Mouse (Mus musculus): ENCODE results near the gene Col23a1.

The Col23a1 gene

GRCm38 (mm10) chr11:51289564-51290041, at the start of gene Col23a1:
Gene Col23a1, plus strand, starts transcription at chr11:51289920.
- peak; percentile 88 for DNase-seq (ENCODE audit: extremely low spot score, low read depth, low spot score)

GRCm38 (mm10) chr11:51242897-51243296, 46.8 kb upstream of the Col23a1 start:
- DNase-seq (ENCODE audit: extremely low spot score, low read depth, low spot score) = no peak

DNA sequence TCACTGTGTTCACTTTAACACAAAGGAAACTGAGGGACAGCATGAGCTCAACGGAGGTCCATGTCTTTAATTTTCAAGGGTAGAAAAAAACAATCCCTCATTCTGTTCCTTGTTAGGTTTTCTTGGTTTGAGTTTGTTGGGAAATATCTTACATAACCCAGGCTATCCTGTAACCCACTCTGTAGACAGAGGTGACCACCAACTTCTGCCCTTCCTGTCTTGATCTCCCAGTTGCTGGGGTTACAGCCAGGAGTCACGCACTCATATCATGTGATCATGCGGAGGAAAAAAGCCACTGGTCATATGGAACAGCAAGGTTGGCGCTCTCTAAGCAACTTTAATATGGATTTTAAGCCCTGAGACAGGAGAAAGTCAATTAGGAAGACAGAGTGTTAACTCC, 32.7 kb upstream of the Col23a1 start:
- DNase-seq (ENCODE audit: extremely low spot score, low read depth, low spot score) = no peak

DNA sequence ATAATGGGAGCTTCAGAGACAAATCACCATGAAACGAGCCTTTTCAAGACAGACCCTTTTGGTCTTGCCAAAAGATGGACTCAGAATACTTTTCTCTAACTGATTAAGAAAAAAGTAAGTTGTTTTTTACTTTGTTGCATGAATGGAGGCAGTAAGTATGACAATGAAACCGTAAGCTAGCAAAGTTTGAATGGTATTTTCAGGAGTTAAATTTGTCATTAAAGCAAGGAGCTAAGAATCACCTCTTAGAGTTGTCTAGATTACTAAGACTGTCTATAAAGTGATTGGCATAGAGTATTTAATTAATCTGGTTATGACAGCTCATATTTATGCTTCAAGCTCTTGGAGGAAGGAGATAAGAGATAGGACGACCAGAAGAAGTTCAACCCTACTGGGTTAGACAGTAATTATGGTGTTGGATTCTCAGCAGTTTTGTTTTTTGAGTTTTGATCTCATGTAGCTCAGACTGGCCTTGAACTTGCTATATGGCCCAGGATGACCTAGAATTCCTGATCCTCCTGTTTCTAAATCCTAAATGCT, 28.0 kb upstream of the Col23a1 start, which contains the start of gene Clk4:
Gene Clk4 (plus strand): TSS at position 51 of the 540 bp plus-strand sequence.
- DNase-seq (ENCODE audit: extremely low spot score, low read depth, low spot score) = no peak

GRCm38 (mm10) chr11:51262342-51263285, 27.1 kb upstream of the Col23a1 start, which contains the start of gene BC049762:
Gene BC049762, minus strand, starts transcription at chr11:51263046.
- DNase-seq (ENCODE audit: extremely low spot score, low read depth, low spot score) = peak; percentile 94

- no peak for DNase-seq (ENCODE audit: extremely low spot score, low read depth, low spot score)
Observed at GRCm38 (mm10) chr11:51263286-51263831, 26.4 kb upstream of the Col23a1 start.

- no peak for DNase-seq (ENCODE audit: extremely low spot score, low read depth, low spot score)
Observed at GRCm38 (mm10) chr11:51264352-51264751, 25.4 kb upstream of the Col23a1 start.

DNA sequence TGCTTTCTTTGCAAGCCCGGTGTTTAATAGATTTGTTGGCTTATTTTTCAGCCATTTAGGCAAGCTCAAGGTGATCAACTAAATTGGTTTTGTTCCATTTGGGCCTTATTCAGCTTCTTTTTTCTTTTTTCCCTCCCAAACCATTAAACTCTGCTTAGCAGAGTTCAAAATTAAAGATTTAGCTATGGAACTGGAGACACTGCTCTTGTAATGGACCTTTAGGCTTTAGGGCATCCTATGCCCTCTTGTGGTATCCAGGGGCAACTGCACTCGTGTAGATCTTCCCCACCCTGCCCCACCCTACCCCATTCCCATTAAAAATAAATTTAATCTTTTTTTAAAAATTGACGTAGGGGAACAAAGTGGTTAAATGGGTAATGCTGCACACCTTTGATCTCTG, 24.4 kb upstream of the Col23a1 start:
- no peak for DNase-seq (ENCODE audit: extremely low spot score, low read depth, low spot score)

DNA sequence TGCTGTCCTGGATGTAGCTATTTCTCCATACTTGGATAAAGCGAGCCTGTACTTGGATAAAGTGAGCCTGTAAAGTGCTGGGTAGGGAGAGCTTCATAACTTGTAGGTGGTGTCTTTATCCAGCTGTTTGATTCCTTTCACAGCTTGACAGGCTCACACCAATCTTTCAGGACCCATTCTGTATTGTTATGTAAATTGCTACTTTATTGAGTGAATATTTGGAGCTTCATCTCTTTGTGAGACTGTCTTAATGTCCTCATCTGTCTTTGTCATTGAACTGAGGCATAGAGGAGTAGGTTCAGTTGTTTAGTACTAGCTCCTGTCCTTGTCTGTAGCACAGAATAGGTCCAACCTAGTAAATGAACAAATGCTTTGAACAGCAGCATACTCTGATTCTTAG, 15.3 kb upstream of the Col23a1 start:
- DNase-seq (ENCODE audit: extremely low spot score, low read depth, low spot score) = no peak

DNA sequence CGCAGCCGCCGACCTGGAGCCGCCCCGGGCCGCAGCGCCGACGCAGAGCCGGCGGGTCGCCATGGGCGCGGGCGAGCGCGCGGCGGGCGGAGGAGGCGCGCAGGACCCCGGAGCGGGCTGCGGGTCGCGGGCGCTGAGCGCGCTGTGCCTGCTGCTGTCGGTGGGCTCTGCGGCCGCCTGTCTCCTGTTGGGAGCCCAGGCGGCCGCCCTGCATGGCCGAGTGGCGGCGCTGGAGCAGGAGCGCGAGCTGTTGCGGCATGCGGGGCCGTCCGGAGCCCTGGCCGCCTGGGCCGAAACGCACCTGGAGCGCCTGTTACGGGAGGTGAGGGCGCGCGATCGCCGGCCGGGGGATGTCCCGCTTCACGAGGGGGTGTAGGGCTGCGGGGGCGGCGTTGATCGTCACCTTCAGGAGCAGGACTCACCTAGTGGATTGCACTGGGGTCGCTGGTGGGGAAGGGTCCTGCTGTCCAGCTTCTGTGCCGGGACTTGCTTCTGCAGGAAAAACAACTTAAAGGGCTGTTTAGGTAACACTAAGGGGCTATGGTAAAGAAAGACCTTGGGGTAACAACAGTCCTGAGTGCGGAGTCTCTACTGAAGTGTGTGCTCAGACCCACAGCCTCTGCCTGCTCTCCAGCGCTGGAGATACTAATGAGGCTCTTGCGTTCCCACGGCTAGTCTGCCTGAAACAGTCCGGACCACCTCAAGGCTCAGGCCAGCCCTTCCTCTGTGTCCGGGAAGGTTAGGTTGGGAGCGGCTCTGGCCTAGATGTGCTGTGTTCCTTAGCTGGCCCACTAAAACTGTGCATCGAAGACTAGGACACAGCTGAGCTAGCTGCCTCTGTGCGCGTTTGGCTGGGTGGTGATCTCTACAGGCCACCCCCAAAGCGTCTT, 591 bp downstream of the Col23a1 start:
- peak; percentile 12 for DNase-seq (ENCODE audit: extremely low spot score, low read depth, low spot score)

- no peak for DNase-seq (ENCODE audit: extremely low spot score, low read depth, low spot score)
Observed at GRCm38 (mm10) chr11:51293956-51294530, 4.3 kb downstream of the Col23a1 start.

DNA sequence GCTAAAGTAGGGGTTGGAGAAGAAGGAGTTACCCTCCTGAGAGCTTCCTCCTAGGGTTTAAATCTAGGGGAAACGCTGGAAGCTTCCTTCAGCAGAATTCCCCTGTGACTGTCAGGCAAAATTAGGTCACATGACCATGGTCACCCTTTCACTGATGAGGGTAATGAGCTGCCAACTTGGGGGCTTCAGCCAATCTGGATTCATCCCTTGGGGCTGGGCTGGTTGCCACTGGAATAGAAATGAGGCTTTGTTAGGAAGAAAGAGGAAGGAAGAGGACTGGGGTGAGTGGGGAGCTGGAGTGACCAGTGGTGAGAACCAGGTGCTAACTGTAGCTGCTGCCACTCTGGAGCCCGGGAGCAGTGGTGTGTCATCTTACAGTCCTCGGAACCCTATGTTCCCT, 6.0 kb downstream of the Col23a1 start:
- DNase-seq (ENCODE audit: extremely low spot score, low read depth, low spot score) = no peak

GRCm38 (mm10) chr11:51298691-51299090, 9.0 kb downstream of the Col23a1 start:
- no peak for DNase-seq (ENCODE audit: extremely low spot score, low read depth, low spot score)

GRCm38 (mm10) chr11:51302396-51302795, 12.7 kb downstream of the Col23a1 start:
- no peak for DNase-seq (ENCODE audit: extremely low spot score, low read depth, low spot score)

DNA sequence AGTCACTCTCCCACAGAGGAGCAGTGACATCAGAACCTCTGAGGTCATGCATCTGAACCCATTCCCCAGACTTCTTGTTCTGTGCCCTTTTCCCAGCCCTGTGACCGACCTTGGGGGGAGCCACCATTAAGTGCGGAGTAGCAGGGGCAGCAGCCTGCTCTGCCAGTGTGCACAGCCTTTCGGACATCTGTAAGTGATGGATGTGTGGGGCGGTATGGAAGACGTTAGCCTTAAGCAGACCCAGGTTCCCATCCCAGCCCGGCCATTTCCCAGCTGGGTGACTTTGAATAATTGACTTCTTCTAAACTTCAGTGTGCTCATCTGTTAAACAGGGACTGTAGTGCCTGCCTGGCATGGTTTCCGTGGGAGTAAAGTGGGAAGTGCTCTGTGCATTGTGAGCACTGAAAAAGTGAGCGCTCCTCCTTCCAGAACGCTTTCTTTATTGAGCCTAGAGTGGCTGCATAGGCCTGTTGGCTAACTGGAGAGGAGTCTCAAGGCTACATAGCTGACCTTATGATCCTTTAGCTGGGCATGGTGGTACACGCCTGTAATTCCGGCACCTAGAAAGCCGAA, 14.3 kb downstream of the Col23a1 start:
- DNase-seq (ENCODE audit: extremely low spot score, low read depth, low spot score) = no peak

DNA sequence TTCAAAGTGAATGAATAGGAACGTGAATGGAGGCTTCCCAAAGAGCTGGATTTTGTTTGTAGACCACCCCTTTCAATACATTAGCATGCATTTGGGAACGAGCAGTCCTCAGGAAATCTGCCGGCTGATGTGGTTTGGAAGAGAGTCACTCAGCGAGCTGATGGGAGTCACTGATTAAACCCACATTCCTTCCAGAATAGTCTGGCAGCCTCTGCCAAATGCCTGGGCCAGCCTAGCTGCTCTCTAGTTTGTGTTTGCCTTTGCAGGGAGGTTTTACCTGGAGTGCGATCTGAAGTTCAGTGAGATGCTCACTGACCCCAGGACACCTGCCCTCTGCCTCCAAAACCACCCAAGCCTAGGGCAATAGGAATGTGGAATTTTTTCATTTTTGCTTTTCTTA, 18.6 kb downstream of the Col23a1 start:
- DNase-seq (ENCODE audit: extremely low spot score, low read depth, low spot score) = no peak

GRCm38 (mm10) chr11:51311846-51312245, 22.1 kb downstream of the Col23a1 start:
- no peak for DNase-seq (ENCODE audit: extremely low spot score, low read depth, low spot score)

GRCm38 (mm10) chr11:51315991-51316810, 26.5 kb downstream of the Col23a1 start:
- DNase-seq (ENCODE audit: extremely low spot score, low read depth, low spot score) = no peak

GRCm38 (mm10) chr11:51320609-51321008, 30.9 kb downstream of the Col23a1 start:
- DNase-seq (ENCODE audit: extremely low spot score, low read depth, low spot score) = no peak

Data from hindlimb bud, embryonic 11.5 days (tissue).